Mouse (Mus musculus): ENCODE data around the gene Slc7a4. TPM values are rescaled to one million over a fixed set of nuclear protein-coding genes. Genes with fewer than 3 reads are reported as not detected.
A peak's percentile ranks its signal among the peaks of the same experiment; 100 is the strongest.
"Not testable (repeated sequence)": the region's sequence is repeated elsewhere in the genome, so short reads cannot be mapped to it uniquely, and the experiment has no call there.

The Slc7a4 gene
- total RNA-seq, 1 experiment, result 2.9 TPM

DNA sequence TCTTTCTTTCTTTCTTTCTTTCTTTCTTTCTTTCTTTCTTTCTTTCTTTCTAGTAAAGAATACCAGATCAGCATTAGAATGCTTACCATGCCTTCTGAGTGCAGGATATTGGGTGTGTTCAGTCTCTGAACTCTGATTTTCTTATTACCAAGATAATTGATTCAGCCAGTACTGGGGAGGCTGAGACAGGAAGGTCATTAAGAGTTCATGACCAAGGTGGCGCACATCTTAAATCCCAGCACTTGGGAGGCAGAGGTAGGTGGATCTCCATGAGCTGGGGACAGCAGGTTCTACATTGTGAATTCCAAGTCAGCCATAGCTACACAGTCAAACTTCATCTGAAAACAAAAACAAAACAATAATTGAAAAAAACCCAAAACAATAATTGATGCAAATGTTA, 38.9 kb upstream of the Slc7a4 start:
- Histone ChIP-seq H3K27ac (ENCODE audit: insufficient read depth, low read depth, low read length, poor library complexity, severe bottlenecking) (no peak overlapping the region; the same call in 1 of the 2 replicates), H3K36me3 (ENCODE audit: control insufficient read depth, insufficient read depth, low read length, poor library complexity, severe bottlenecking) (peaks cover 19% of the 10 kb centered on the region), H3K4me1 (ENCODE audit: control insufficient read depth in 2 of 2, insufficient read depth in 2 of 2, low read length in 2 of 2, poor library complexity in 1 of 2) (peaks cover 0 to 8% of the 10 kb centered on the region in 2 experiments; a peak in 2 of 4 replicates), H3K9me3 (ENCODE audit: control insufficient read depth, insufficient read depth, low read depth, low read length) (no peaks in the 10 kb centered on the region), H3K4me3 (ENCODE audit: insufficient read depth in 1 of 2, low read depth in 1 of 2, low read length in 2 of 2, poor library complexity in 1 of 2, severe bottlenecking in 1 of 2) (no peak overlapping the region), H3K9ac (ENCODE audit: insufficient read depth, low read depth, low read length, poor library complexity, severe bottlenecking) (no peak overlapping the region)
- TF ChIP-seq HCFC1 (IDR thresholded peaks at IDR 0.05; ENCODE audit: borderline replicate concordance, insufficient read depth, low read length), result no peak
- TF ChIP-seq CHD2 (IDR thresholded peaks at IDR 0.05; ENCODE audit: low read depth, low read length), result no peak
- no peak for TF ChIP-seq MAFK (IDR thresholded peaks at IDR 0.05; ENCODE audit: insufficient read depth, low read depth, low read length)
- TF ChIP-seq ZC3H11A (IDR thresholded peaks at IDR 0.05; ENCODE audit: borderline replicate concordance, low read depth, low read length), result no peak
- no peak for TF ChIP-seq ZNF384 (IDR thresholded peaks at IDR 0.05; ENCODE audit: low read depth, low read length)
- DNase-seq (ENCODE audit: low read depth, low spot score), result no peak
- in situ Hi-C loops (cut with MboI; ENCODE audit: low sequenced_read_pairs in 2 of 2, unreplicated experiment in 2 of 2), result no loop called here

DNA sequence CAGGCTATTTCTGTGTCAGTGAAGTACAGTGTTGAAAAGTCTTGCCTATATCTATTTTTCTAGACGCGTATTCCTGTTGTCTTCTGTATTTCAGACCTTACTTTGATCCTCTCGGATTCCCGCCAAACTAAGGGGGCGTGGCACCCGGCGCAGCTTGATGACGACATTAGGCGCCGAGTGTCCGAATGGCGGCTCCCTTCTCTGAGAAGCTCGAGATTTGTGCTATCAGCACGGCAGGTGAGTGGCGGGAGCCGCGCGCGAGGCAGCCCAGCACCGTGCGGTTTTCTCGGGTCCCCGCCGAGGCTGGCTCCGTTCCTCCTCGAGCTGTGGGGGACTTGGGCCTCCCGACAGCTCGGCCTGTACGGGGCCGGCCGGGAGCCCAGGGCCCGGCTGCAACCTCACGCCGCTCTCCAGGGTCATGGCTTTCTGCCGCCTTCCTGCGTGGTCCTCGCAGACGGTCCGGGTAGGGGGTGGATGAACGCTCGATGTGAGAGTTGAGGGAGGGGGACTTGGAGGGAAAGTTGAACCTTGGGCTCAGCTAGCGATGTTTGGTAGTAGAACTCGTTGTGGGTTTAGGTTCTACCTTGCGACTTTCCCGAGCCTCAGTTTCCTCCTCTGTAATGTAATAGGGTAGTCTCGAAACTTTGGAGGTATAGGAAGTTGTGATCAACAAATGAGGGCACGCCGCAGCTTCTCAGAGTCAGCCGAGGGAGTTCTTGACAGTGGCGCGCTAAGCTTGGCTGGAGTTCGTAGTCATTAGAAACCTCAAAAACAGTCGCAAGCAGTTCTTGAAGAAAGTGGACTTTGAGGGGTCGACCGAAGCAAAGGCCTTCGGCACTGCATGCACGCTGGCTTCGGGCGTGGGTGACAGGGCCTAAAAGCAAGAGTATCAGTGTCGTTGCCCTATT, 36.4 kb upstream of the Slc7a4 start, which contains the start of gene Smpd4:
TSS of gene Smpd4 (plus strand) at position 157 of the 908 bp plus-strand sequence.
- Histone ChIP-seq H3K9me3 (ENCODE audit: control insufficient read depth, insufficient read depth, low read depth, low read length) (no peaks in the 10 kb centered on the region), H3K4me1 (ENCODE audit: control insufficient read depth in 2 of 2, insufficient read depth in 2 of 2, low read length in 2 of 2, poor library complexity in 1 of 2) (peaks cover 0 to 9% of the 10 kb centered on the region in 2 experiments; a peak in 2 of 4 replicates), H3K27ac (ENCODE audit: insufficient read depth, low read depth, low read length, poor library complexity, severe bottlenecking) (peak within 1 kb of the TSS; percentile 4), H3K9ac (ENCODE audit: insufficient read depth, low read depth, low read length, poor library complexity, severe bottlenecking) (peak within 1 kb of the TSS; percentile 95), H3K4me3 (ENCODE audit: insufficient read depth in 1 of 2, low read depth in 1 of 2, low read length in 2 of 2, poor library complexity in 1 of 2, severe bottlenecking in 1 of 2) (peak within 1 kb of the TSS; percentile 89 to 97), H3K36me3 (ENCODE audit: control insufficient read depth, insufficient read depth, low read length, poor library complexity, severe bottlenecking) (peaks cover 5% of the 10 kb centered on the region; the same call in 1 of the 2 replicates)
- no peak for TF ChIP-seq MAFK (IDR thresholded peaks at IDR 0.05; ENCODE audit: insufficient read depth, low read depth, low read length)
- TF ChIP-seq HCFC1 (IDR thresholded peaks at IDR 0.05; ENCODE audit: borderline replicate concordance, insufficient read depth, low read length), result peak; percentile 75; the same call in 1 of the 2 replicates
- no peak for TF ChIP-seq ZC3H11A (IDR thresholded peaks at IDR 0.05; ENCODE audit: borderline replicate concordance, low read depth, low read length)
- peak; percentile 86 for DNase-seq (ENCODE audit: low read depth, low spot score)
- in situ Hi-C loops (cut with MboI; ENCODE audit: low sequenced_read_pairs in 2 of 2, unreplicated experiment in 2 of 2), result no loop called here

DNA sequence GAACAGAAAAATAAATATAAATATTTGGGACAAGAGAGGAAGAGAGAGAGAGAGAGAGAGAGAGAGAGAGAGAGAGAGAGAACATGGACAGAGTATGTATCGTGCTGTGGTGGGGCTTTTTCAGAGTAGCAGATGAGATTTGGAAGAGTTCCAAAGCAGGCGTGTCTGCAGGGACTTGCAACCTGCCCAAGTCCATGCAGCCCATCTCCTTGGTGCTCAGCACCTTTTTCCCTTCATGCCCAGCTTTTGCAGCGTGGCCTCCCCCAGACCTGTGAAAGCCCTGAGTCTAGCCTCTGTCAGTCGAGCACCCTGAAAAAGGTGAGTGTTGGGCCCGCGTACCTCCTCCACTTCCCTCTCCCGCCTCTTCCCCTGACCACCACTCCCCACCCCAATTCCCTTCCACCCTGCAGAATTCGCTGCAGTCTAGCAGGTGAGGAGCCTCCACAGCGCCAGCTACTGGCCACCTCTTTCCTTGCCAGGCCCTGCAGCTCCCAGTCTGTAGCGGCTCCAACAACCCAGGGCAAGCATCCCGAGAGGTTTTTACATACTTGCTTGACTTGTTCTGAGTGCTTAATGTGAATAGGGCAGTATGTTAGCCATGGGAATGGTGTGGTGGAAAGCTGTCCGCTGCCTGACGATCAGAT, 35.0 kb upstream of the Slc7a4 start:
- TF ChIP-seq CHD2 (IDR thresholded peaks at IDR 0.05; ENCODE audit: low read depth, low read length) (no peak), ZC3H11A (IDR thresholded peaks at IDR 0.05; ENCODE audit: borderline replicate concordance, low read depth, low read length) (no peak), HCFC1 (IDR thresholded peaks at IDR 0.05; ENCODE audit: borderline replicate concordance, insufficient read depth, low read length) (0 out of 2 replicates have a peak, but pooled peaks have one; percentile 59)
- peak; percentile 82 for DNase-seq (ENCODE audit: low read depth, low spot score)
- H3K9me3 ChIP-seq (ENCODE audit: control insufficient read depth, insufficient read depth, low read depth, low read length), result no peaks in the 10 kb centered on the region
- peaks cover 0 to 9% of the 10 kb centered on the region in 2 experiments; a peak in 2 of 4 replicates for H3K4me1 ChIP-seq (ENCODE audit: control insufficient read depth in 2 of 2, insufficient read depth in 2 of 2, low read length in 2 of 2, poor library complexity in 1 of 2)
- H3K27ac ChIP-seq (ENCODE audit: insufficient read depth, low read depth, low read length, poor library complexity, severe bottlenecking), result no peak overlapping the region; the same call in 1 of the 2 replicates
- H3K36me3 ChIP-seq (ENCODE audit: control insufficient read depth, insufficient read depth, low read length, poor library complexity, severe bottlenecking), result peaks cover 5% of the 10 kb centered on the region; the same call in 1 of the 2 replicates
- peak overlapping the region; percentile 73 for H3K9ac ChIP-seq (ENCODE audit: insufficient read depth, low read depth, low read length, poor library complexity, severe bottlenecking)
- in situ Hi-C loops (cut with MboI; ENCODE audit: low sequenced_read_pairs in 2 of 2, unreplicated experiment in 2 of 2), result no loop called here
- peak overlapping the region; percentile 54 to 61 for H3K4me3 ChIP-seq (ENCODE audit: insufficient read depth in 1 of 2, low read depth in 1 of 2, low read length in 2 of 2, poor library complexity in 1 of 2, severe bottlenecking in 1 of 2)

DNA sequence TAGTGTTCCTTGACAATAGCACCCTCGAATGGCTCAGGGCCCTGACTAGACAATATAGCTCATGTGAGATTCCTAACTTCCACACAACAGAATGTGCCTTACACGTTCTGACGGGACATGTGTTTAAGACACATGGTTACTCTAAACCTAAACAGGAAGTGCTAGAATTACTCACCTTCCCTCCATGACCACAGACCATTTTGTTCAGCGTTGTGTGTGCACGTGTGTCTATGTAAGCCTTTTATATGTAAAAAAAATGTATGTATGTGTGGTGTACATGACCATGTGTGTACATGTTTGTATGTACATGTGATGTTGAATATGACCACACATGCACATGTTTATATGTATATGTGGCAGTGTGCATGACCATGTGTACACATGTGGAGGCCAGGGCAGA, 33.2 kb upstream of the Slc7a4 start:
- no peak for DNase-seq (ENCODE audit: low read depth, low spot score)
- peaks cover 0 to 9% of the 10 kb centered on the region in 2 experiments; a peak in 2 of 4 replicates for H3K4me1 ChIP-seq (ENCODE audit: control insufficient read depth in 2 of 2, insufficient read depth in 2 of 2, low read length in 2 of 2, poor library complexity in 1 of 2)
- no peak overlapping the region for H3K4me3 ChIP-seq (ENCODE audit: insufficient read depth in 1 of 2, low read depth in 1 of 2, low read length in 2 of 2, poor library complexity in 1 of 2, severe bottlenecking in 1 of 2)
- TF ChIP-seq CHD2 (IDR thresholded peaks at IDR 0.05; ENCODE audit: low read depth, low read length) (no peak), MAFK (IDR thresholded peaks at IDR 0.05; ENCODE audit: insufficient read depth, low read depth, low read length) (no peak), ZNF384 (IDR thresholded peaks at IDR 0.05; ENCODE audit: low read depth, low read length) (no peak), ZC3H11A (IDR thresholded peaks at IDR 0.05; ENCODE audit: borderline replicate concordance, low read depth, low read length) (no peak), HCFC1 (IDR thresholded peaks at IDR 0.05; ENCODE audit: borderline replicate concordance, insufficient read depth, low read length) (no peak)
- H3K36me3 ChIP-seq (ENCODE audit: control insufficient read depth, insufficient read depth, low read length, poor library complexity, severe bottlenecking), result no peaks in the 10 kb centered on the region
- in situ Hi-C loops (cut with MboI; ENCODE audit: low sequenced_read_pairs in 2 of 2, unreplicated experiment in 2 of 2), result no loop called here
- H3K27ac ChIP-seq (ENCODE audit: insufficient read depth, low read depth, low read length, poor library complexity, severe bottlenecking), result no peak overlapping the region
- no peaks in the 10 kb centered on the region for H3K9me3 ChIP-seq (ENCODE audit: control insufficient read depth, insufficient read depth, low read depth, low read length)
- H3K9ac ChIP-seq (ENCODE audit: insufficient read depth, low read depth, low read length, poor library complexity, severe bottlenecking), result no peak overlapping the region

DNA sequence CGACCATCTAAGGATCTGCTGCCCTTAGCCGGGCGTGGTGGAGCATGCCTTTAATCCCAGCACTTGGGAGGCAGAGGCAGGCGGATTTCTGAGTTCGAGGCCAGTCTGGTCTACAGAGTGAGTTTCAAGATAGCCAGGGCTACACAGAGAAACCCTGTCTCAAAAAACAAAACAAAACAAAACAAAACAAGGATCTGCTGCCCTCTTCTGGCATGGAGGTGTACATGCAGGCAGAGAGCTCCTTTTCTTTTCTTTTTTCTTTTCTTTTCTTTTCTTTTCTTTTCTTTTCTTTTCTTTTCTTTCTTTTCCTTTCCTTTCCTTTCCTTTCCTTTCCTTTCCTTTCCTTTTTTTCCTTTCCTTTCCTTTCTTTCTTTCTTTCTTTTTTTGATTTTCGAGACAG, 31.7 kb upstream of the Slc7a4 start:
- H3K4me3 ChIP-seq (ENCODE audit: insufficient read depth in 1 of 2, low read depth in 1 of 2, low read length in 2 of 2, poor library complexity in 1 of 2, severe bottlenecking in 1 of 2); in situ Hi-C loops (cut with MboI; ENCODE audit: low sequenced_read_pairs in 2 of 2, unreplicated experiment in 2 of 2); DNase-seq (ENCODE audit: low read depth, low spot score); H3K9ac ChIP-seq (ENCODE audit: insufficient read depth, low read depth, low read length, poor library complexity, severe bottlenecking); H3K4me1 ChIP-seq (ENCODE audit: control insufficient read depth in 2 of 2, insufficient read depth in 2 of 2, low read length in 2 of 2, poor library complexity in 1 of 2); H3K9me3 ChIP-seq (ENCODE audit: control insufficient read depth, insufficient read depth, low read depth, low read length); H3K27ac ChIP-seq (ENCODE audit: insufficient read depth, low read depth, low read length, poor library complexity, severe bottlenecking); H3K36me3 ChIP-seq (ENCODE audit: control insufficient read depth, insufficient read depth, low read length, poor library complexity, severe bottlenecking): not testable (repeated sequence)
